Mouse (Mus musculus): Measurements from ENCODE around the gene Arap2.
"Not testable (repeated sequence)": the region's sequence is repeated elsewhere in the genome, so short reads cannot be mapped to it uniquely, and the experiment has no call there.

Arap2 gene

DNA sequence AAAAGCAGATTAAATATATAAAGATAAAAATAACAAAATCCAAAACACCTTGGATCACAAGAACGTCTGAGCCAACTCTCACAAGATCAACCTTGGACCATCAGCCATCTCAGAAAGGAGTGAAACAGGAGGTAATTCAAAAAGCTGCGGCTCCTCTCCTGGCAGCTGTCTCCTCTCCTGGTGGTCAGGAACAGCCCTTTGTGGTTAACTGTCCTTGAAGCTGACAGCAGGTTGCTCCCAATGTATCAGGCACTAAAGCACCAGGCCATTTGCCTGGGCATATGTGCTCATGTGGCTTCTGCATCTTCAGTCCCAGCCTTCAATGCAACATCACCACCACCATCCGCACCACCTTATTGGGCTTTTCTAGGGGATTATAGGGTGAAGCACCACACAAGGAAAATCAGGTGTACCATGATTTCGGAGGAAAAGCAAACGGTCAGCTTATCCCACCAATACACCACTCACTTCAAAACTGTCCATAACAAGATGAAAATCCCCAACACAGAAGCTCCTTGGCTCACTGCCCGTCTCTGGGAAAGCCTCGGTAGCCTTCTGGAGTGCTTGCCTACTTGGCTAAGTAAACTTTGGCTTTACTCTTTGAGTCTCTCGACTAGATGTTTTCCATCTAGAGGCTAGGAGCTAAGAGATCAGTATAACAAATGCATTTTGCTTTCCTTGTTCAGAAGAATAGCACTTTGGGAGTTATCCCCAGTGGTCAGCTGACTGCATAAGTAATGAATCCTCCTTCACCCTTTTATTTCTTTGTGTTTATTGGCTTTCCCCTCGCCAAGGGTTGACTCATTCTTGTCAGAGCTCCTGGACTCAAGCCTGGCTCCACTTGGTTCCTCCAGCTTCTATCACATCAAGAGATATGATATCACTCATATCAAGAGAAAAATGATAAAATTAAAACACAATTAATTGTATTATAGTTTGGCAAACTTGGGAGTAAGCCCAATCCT lies 26.2 kb downstream of the Arap2 start:
- DNase-seq: no peak

DNA sequence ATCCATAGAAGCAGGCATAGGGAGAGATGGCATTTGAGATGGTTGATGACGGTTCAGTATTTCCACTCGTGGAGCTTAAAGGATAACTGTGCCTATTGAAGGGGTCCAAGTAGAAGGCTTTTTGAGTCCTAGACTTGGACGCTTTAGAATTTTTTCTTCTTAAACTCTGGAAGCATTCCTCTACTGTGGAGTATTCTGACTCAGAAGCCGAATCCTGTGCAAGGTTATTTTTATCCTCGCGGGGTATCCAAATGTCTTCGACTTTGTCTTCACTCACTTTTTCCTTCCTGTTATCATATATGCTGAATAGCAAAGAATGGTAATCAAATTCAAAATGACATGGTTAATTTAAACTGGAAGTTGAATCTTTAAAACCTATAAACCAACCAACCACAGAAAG lies 35.4 kb downstream of the Arap2 start:
- DNase-seq: not testable (repeated sequence)

DNA sequence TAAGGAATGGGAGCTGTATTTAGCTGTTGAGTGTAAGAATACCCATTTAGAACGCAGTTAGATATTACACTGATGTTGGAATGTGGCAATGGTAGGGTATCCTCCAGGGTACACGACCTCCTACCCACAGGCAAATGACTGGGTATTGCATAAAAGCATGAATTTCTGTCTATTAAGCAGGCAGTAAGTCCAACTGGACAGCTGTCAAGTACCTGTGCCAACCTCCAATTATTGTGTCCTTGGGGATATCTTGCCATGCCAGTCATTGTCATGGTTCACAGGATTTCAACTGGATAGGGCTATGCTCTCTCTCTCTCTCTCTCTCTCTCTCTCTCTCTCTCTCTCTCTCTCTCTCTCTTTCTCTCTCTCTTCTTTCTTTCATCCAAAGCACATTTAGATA lies 40.4 kb downstream of the Arap2 start:
- peak; percentile 49 to 58 for DNase-seq

DNA sequence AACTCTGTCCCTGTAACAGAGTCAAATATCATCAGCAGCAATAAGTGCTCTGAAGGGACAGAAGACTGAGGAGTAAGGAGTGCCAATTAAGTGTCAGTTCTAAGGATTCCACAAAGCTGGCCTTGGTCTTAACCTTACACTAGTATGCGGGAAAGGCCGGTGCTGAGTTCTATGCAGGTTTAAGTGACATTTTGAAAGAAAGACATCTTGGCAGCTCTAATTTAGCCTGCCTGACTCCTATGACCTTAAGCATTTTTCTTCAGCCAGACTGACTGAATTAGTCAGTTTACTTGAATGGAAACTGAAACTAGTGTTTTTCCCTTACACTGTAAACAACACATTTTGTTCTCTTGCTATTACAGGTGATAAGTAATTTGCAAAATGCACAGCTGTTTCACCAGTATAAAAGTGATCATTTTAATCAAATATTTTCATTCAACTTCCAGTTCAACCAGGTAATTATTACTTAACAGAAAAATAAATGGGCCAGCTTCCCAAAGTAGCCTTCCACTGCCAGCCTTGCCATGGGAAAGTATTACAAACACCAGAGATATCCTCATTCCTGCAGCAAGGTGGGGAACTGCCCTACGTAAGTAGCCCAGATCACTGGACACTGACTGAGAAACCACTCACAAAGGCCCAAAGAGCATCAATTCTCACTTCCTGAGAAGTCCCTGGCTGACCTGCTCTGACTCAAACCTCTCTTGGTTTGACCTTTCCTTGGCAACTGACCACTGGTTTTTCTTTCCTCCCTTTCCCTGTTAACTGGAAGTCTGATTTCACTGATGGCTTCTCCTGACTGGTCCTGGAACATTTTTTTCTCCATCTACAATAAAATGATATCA lies 42.5 kb downstream of the Arap2 start:
- DNase-seq: peak; percentile 8 to 10

DNA sequence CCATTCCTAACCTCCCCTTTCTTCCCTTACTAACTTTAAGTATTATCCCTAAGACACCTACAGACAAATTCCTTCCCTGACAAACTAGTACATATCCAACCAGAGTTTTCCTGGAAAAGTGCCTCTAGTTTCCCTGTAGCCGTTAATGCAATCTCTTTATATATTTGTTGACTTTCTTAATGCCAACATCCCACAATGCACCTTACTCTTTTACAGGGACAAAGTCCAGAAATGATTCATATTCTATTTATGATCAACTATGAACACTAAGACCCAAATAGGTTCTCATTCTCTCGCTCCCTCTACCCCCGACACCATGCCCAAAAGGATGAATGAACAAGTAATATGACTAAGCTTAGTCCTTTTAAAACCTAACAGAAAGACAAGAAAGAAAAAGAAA lies 49.5 kb downstream of the Arap2 start:
- DNase-seq: no peak

- DNase-seq: no peak
Observed at GRCm38 (mm10) chr5:62715977-62716376, 50.0 kb downstream of the Arap2 start.

DNA sequence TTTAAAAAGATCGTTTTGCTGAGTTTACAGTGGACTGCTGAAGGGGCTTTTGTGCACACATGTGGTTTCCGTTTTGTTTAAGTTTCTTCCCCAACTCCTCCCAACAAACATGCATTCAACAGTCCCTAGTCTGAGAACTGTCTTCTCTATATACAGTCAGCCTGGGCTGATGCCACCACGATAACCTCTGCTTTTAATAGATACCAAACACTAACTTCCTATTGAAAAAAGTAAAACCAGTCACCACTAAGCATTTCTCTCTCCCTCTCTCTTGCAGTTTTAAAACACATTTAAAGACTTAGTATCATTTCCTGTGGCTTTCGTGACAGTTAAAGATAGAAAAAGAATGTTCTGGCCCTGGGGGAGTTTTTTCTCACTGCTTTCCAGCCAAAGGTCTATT lies 50.5 kb downstream of the Arap2 start:
- DNase-seq: no peak

DNA sequence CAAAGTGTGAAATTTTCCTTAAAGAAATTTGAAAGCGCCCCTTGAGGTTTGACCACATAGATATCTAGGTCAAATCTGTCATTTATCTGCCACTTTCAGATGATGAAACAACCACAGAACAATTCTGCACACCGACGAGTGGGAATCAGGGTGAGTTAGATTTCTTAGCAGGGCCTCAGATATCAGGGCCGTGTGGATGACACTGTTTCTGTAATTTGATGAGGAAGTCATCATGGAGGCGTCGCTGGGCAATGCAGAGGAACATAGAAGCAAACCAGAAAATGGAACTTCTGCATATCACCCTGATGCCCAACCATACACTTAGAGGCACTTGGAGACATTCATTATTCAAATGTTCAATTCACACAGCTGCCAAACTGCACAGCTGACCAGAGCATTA lies 55.0 kb downstream of the Arap2 start:
- no peak for DNase-seq

- DNase-seq: peak; percentile 4 to 35
Observed at GRCm38 (mm10) chr5:62706900-62707299, 59.1 kb downstream of the Arap2 start.

DNA sequence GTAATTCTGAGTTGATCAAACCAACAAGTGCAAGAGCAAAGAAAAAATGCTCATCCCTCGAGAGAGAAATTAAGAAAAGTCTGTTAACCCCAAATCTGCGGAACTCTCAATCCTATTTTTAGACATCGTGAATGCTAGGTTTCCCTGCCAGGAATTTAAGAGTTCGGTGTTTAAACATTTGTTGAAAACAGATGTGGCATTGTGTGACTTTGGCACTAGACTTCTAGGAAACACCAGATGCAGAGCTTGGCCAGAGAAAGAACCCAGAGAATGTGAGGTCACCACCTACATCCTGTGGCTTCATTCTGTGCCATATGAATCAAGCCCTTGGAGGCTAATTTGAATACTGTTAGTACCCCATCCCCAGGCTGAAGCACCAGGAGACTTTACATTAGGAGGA lies 76.0 kb downstream of the Arap2 start:
- DNase-seq: no peak

GRCm38 (mm10) chr5:62683751-62684150 lies 82.2 kb downstream of the Arap2 start:
- DNase-seq: no peak

DNA sequence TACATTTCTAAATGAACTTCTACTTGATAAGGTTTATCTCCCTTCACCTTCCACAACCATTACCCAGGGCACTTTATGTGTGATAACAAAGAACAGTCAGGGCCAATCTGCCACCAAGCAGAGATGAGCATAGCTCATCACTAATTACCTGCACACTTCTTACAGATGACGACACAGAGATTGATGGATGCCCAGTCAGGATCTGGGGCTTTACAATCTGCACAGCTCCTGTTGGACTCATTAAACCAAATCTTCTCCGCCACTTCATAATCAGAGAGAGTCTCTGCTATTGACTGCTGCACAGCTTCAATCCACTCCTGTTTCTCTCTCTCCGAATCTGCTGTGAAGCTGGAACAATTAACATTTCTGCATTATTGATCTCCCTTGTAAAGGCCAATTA lies 82.8 kb downstream of the Arap2 start:
- DNase-seq: no peak

DNA sequence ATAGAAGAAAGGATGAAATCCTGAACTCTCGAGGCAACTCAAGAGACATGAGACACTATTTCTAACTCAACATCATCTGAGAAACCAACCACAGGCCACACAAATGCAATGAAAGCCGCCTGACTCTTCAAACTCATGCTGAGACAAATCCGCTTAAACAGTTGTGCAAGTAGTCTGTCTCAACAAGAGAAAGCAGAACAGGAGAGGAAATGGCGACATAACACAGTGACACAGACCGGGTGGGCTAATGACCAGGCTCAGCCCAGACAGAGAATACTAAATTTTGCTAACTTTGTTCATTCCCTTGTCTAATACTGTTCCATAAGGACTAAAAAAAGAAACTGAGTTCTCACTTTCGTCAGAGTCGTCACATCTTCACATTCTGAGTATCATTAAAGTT lies 88.6 kb downstream of the Arap2 start:
- no peak for DNase-seq

- DNase-seq: no peak
Observed at GRCm38 (mm10) chr5:62672736-62673436, 93.1 kb downstream of the Arap2 start.

DNA sequence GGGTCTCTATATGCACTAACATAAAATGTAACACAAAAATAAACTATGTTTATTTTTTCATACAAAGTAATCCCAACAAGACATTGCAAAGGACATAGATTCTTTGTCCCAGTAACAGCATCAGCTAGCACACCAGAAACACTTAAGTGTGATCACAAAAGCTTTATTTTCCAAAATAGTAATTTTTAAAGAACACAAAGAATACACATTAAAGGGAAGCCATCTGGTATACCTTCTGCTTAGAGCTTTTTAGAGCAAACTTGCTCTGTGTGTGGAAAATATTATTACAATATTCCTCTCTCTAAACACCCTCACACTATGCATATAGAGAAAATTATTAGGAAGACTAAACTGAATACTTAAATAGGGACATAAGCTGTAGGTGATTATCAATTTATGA lies 100.6 kb downstream of the Arap2 start:
- DNase-seq: no peak

DNA sequence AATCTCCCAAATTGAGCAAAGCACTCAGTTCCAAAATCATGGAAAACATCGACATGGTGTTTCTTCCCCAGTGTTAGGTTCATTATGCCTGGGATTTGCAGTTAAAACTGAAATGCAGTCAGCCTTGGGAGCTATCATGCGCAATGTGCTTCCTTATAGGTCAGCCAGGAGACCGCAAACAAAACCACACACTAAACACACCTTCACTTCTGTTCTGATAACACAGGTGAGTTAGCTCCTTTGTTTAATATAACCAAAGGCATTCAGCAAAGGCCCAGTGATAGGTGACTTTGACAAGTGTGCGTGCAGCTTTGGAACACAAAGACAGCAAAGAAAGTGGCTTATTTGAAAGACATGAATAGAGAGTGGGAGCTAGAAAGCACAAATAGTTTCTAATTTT lies 101.1 kb downstream of the Arap2 start:
- DNase-seq: no peak

DNA sequence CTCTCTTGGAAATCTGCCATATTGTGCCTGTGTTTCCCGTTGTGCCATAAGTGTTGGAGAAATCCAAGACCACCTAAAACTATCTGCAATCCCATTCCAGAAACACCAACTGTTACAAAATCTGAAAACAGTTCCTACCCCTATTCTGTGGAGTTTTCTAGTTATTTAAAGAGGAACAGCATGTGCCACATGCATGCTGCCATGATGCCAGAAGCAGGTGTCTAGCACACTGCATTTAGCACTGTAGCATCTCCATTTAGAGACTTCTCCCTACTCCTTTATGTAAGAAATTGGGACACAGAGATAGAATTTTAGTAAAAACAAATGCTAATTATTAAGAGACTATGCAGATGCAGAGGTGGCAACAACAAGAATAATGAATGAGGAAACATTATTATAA lies 102.8 kb downstream of the Arap2 start:
- no peak for DNase-seq

- DNase-seq: no peak
Observed at GRCm38 (mm10) chr5:62653924-62654323, 112.0 kb downstream of the Arap2 start.

GRCm38 (mm10) chr5:62642330-62642729 lies 123.6 kb downstream of the Arap2 start:
- no peak for DNase-seq

DNA sequence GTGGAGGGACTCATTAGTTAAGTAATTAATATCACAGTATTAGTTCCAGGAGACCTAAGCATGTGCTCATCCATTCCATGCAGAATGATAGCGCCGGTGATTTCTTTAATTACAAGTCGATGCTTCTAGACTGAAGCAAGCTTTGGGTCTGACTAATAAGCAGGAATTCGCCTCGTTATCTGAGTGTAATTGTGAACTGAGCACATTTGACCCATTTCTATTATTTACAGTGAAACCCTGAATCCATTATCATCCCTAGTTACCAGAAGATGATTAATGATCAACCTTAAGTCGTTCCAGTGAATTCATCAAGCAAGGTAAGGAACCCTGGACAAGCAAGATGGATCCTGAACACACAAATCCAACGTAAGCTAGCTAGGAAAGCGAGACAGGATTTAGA lies 125.5 kb downstream of the Arap2 start:
- DNase-seq: peak in 1 of 2 experiments; percentile 4

DNA sequence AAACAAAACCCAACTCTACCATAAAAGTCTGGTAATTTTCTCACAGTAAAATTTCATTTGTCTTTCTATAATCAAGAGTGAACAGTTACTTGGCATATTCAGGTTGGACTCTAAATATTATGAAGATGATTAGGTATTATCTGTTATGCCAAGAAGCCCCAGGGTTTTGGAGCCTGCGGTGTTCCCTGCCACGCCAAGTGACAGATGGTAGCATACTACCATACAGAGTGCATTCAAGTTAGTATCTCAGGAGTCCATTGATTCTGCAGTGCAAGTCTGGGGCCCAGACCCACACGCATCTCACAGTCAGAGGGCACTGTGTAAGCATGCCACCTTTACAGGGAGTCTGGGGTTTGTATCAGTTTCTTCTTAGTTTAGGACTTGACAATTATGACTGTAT lies 129.6 kb downstream of the Arap2 start:
- DNase-seq: no peak

DNA sequence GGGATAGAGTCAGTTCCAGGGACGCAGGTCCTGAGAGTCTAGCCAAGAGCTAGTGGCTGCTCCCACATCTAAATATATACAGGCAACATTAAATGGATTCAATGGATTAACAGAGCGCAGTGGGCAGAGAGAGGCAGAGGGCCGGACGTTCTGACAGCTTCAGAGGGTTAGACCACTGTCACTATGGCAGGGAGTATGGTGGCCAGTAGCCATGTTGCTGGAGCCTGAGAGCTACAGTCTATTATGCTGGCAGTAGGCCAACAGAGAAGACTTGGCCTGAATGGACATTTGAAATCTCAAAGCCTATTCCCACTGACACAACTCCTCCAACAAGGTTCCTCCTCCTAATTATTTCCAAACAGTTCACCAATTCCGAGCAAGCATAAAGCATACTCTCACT lies 137.1 kb downstream of the Arap2 start:
- DNase-seq: no peak

DNA sequence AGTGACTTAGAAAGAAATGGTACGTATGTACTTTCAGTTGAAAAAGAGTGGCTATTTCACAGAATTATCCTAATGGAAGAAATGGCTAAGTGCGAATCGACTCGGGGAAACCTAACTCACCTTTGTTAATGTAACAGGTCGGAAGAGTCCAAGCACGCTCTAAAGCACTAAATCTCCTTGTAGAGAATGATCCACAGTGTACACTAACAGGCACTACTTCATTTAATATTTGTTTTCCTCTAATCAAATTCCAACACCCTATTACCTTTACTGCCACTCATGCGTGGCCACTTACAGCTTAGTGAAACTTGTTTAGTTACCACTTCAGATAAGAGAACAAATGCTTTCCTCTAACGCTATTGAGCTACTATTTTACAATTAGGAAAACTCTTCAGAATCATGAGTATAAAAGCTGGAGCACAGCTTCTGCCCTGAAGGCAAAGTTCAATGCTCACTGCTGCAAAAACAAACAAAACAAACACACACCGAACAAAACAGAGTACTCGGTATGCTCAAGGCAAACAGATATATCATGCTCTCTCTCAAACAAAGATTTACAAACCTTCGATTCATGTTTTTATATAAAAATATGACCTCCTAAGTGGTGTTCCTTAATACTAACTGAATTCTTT lies 143.0 kb downstream of the Arap2 start:
- DNase-seq: peak; percentile 17 to 33
